Mouse (Mus musculus) heart, embryonic 12.5 days (tissue): ENCODE data around the gene Fnd3c2. TPM values are rescaled to one million over a fixed set of nuclear protein-coding genes. Genes with fewer than 3 reads are reported as not detected.

Experiments
- ATAC-seq: fragments of 200-750 bp; cut with Nextera tagmentation; 2 replicates; pipeline ENCODE4 v1.8.0; 2017; ENCODE audit warnings: moderate TSS enrichment, moderate library complexity; ENCODE audit not compliant: insufficient number of reproducible peaks, low FRiP score
- H3K27ac ChIP-seq: fragments of 300-500 bp; sonication (generic); 2 replicates; pipeline ENCODE4 v1.5.1; 2016; ENCODE audit warnings: mild to moderate bottlenecking, moderate library complexity; ENCODE audit not compliant: poor library complexity, severe bottlenecking
- H3K27me3 ChIP-seq: fragments of 300-500 bp; sonication (generic); replicated peaks from 2 replicates; pipeline ENCODE4 v1.6.1; 2016; ENCODE audit warnings: mild to moderate bottlenecking, moderate library complexity
- H3K36me3 ChIP-seq: fragments of 300-500 bp; sonication (generic); 2 replicates; pipeline ENCODE4 v1.6.1; 2016; ENCODE audit warnings: mild to moderate bottlenecking, moderate library complexity
- H3K4me1 ChIP-seq: fragments of 300-500 bp; sonication (generic); replicated peaks from 2 replicates; pipeline ENCODE4 v1.6.1; 2016; ENCODE audit warnings: mild to moderate bottlenecking
- H3K4me2 ChIP-seq: fragments of 300-500 bp; sonication (generic); 2 replicates; pipeline ENCODE4 v1.6.1; 2016; ENCODE audit warnings: mild to moderate bottlenecking, moderate library complexity
- H3K4me3 ChIP-seq: fragments of 300-500 bp; sonication (generic); 2 replicates; pipeline ENCODE4 v1.5.1; 2016; ENCODE audit warnings: mild to moderate bottlenecking
- H3K9ac ChIP-seq: fragments of 300-500 bp; sonication (generic); 2 replicates; pipeline ENCODE4 v1.6.1; 2016; ENCODE audit warnings: mild to moderate bottlenecking, moderate library complexity
- H3K9me3 ChIP-seq: fragments of 300-500 bp; sonication (generic); replicated peaks from 2 replicates; pipeline ENCODE4 v1.6.1; 2016; ENCODE audit warnings: mild to moderate bottlenecking, moderate library complexity
- WGBS: fragments of 180-500 bp; shearing (Covaris S2); methylation state at CpG from one replicate; pipeline ENCODE4 v1.1.7; 2016; 5-methylcytosine and 5-hydroxymethylcytosine counted together
- polyA plus RNA-seq: library from polyadenylated mRNA; unstranded; fragments of >200 nt; fragmentation: Nextera tagmentation; extraction: Ambion mirVana; gene quantifications from 2 replicates; pipeline ENCODE4 v1.2.1, GENCODE M21; 2016

Fnd3c2 gene
- polyA plus RNA-seq, 1 experiment from 2014 or later = not detected

DNA sequence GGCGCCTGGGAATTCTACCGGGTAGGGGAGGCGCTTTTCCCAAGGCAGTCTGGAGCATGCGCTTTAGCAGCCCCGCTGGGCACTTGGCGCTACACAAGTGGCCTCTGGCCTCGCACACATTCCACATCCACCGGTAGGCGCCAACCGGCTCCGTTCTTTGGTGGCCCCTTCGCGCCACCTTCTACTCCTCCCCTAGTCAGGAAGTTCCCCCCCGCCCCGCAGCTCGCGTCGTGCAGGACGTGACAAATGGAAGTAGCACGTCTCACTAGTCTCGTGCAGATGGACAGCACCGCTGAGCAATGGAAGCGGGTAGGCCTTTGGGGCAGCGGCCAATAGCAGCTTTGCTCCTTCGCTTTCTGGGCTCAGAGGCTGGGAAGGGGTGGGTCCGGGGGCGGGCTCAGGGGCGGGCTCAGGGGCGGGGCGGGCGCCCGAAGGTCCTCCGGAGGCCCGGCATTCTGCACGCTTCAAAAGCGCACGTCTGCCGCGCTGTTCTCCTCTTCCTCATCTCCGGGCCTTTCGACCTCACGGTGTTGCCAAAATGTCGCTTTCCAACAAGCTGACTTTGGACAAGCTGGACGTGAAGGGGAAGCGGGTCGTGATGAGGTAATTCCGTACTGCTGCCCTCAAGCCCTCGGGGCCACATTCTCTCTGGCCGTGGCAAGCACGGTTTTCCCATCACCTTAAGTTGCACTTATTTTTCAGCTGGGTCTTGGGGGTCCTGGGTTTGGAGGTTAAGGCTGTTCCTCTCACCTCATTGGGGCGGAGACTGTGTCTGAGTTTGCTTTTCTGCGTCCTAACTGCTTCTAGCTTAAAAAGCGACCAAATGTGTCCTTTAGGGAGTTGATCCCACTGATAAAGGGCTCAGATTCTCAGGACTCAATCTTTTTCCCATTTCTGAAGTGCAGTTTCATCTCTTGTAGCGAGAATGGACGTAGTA is 68.2 kb downstream of the Fnd3c2 start, which contains the start of gene Pgk1:
Pgk1 (plus strand) TSS at position 388 of the 937 bp plus-strand sequence.
- no peaks in the 10 kb centered on the region for H3K27me3 ChIP-seq
- H3K4me3 ChIP-seq = peak within 1 kb of the TSS; percentile 69
- peak; percentile 95 for ATAC-seq
- H3K9ac ChIP-seq = peak within 1 kb of the TSS; percentile 89
- no peaks in the 10 kb centered on the region for H3K9me3 ChIP-seq
- 0 out of 2 replicates have a peak, but pooled peaks cover 13% of the 10 kb centered on the region for H3K4me1 ChIP-seq
- peak within 1 kb of the TSS; percentile 73 for H3K4me2 ChIP-seq
- WGBS = 8% methylated on average over 53 of the region's 55 CpGs
- peak within 1 kb of the TSS; percentile 90 for H3K27ac ChIP-seq
- peaks cover 4% of the 10 kb centered on the region; the same call in 1 of the 2 replicates for H3K36me3 ChIP-seq

DNA sequence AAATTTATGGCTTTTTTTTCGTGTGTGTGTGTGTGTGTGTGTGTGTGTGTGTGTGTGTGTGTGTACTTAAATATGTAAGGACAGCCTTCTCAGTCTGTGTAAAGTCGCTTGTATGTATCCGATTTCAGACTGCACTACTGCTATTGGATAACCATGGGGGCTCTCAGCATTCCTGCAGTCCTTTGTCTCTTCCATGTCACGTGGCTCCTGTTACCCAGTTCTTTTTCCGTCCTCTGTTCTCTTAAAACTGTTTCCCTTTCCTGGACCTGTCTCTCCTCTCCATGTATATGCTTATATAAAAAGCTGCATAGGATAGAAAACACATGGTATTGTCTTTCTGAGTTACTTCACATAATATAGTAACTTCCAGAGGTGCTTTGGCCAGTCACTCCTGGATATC is 69.5 kb downstream of the Fnd3c2 start:
- Histone ChIP-seq H3K27me3 (no peaks in the 10 kb centered on the region), H3K4me1 (0 out of 2 replicates have a peak, but pooled peaks cover 12% of the 10 kb centered on the region), H3K4me3 (no peak overlapping the region), H3K9me3 (no peaks in the 10 kb centered on the region), H3K9ac (no peak overlapping the region), H3K4me2 (peak overlapping the region; percentile 29; the same call in 1 of the 2 replicates), H3K36me3 (peaks cover 4% of the 10 kb centered on the region; the same call in 1 of the 2 replicates), H3K27ac (peak overlapping the region; percentile 90)
- 26% methylated on average over 4 of the region's 5 CpGs for WGBS
- ATAC-seq = no peak

Other genes starting within 250 kb of the Fnd3c2 start
- 52.3 and 54.1 TPM in 2 replicates for gene Magt1, start 243.5 kb downstream of the Fnd3c2 start, polyA plus RNA-seq
- 775 and 814 TPM in 2 replicates for gene Cox7b, start 239.7 kb downstream of the Fnd3c2 start, polyA plus RNA-seq
- gene Atp7a, start 228.1 kb downstream of the Fnd3c2 start, polyA plus RNA-seq = 20.0 and 20.3 TPM in 2 replicates
- 0.33 and 0.49 TPM in 2 replicates for gene Tlr13, start 112.2 kb downstream of the Fnd3c2 start, polyA plus RNA-seq
- gene Pgk1, start 68.3 kb downstream of the Fnd3c2 start, polyA plus RNA-seq = 680 and 691 TPM in 2 replicates
- gene Taf9b, start 34.2 kb downstream of the Fnd3c2 start, polyA plus RNA-seq = 21.2 and 21.6 TPM in 2 replicates
- gene Fndc3c1, start 230.0 kb upstream of the Fnd3c2 start, polyA plus RNA-seq = 5.3 and 6.3 TPM in 2 replicates